Mouse (Mus musculus): ENCODE measurements at regions not wholly inside any gene's neighbourhood (a gene's known extent, or its start where the extent isn't known, plus 50 kb on each side); places are given as distances from the start of the nearest gene placed in this dataset.

- TF ChIP-seq EP300 (IDR thresholded peaks at IDR 0.05) (no peak), CTCF (IDR thresholded peaks at IDR 0.05) (no peak)
Observed at GRCm38 (mm10) chr5:139651041-139651440, 85.1 kb downstream of the Micall2 start.

Measured in lung, postnatal 0 days (tissue).